Mouse (Mus musculus) lung, embryonic 14.5 days (tissue): ENCODE measurements around the gene Sergef. TPM values are rescaled to one million over a fixed set of nuclear protein-coding genes. Genes with fewer than 3 reads are reported as not detected.

ENCODE experiments used
- ATAC-seq: fragments of 200-750 bp; cut with Nextera tagmentation; 2 replicates; pipeline ENCODE4 v1.8.0; 2017; ENCODE audit warnings: mild to moderate bottlenecking, moderate TSS enrichment, moderate library complexity; ENCODE audit not compliant: insufficient read depth
- DNase-seq: peaks from one replicate; pipeline ENCODE4 v3.0.0-alpha.2; 2015
- H3K27ac ChIP-seq: fragments of 300-500 bp; sonication (generic); 2 replicates; pipeline ENCODE4 v1.5.1; 2014; ENCODE audit warnings: low read depth, mild to moderate bottlenecking, moderate library complexity
- H3K27me3 ChIP-seq: fragments of 300-500 bp; sonication (generic); 2 replicates; pipeline ENCODE4 v1.6.1; 2014; ENCODE audit warnings: low read length, control low read depth; ENCODE audit not compliant: insufficient read depth
- H3K36me3 ChIP-seq: fragments of 300-500 bp; sonication (generic); 2 replicates; pipeline ENCODE4 v1.6.1; 2014; ENCODE audit warnings: control low read depth; ENCODE audit not compliant: insufficient read depth
- H3K4me1 ChIP-seq: fragments of 300-500 bp; sonication (generic); 2 replicates; pipeline ENCODE4 v1.6.1; 2014; ENCODE audit warnings: antibody characterized with exemption, control low read depth; ENCODE audit not compliant: insufficient read depth
- H3K4me2 ChIP-seq: fragments of 300-500 bp; sonication (generic); 2 replicates; pipeline ENCODE4 v1.6.1; 2014; ENCODE audit warnings: mild to moderate bottlenecking
- H3K4me3 ChIP-seq: fragments of 300-500 bp; sonication (generic); 2 replicates; pipeline ENCODE4 v1.5.1; 2014; ENCODE audit warnings: low read depth, low read length
- H3K9ac ChIP-seq: fragments of 300-500 bp; sonication (generic); 2 replicates; pipeline ENCODE4 v1.6.1; 2014
- H3K9me3 ChIP-seq: fragments of 300-500 bp; sonication (generic); 2 replicates; pipeline ENCODE4 v1.6.1; 2016; ENCODE audit warnings: low read depth, low read length, control low read depth
- CTCF ChIP-seq: IDR thresholded peaks from 2 replicates; pipeline ENCODE4 v1.5.1; 2016; ENCODE audit warnings: antibody characterized with exemption, low read depth
- WGBS: fragments of 180-500 bp; shearing (Covaris S2); extraction: QIAGEN DNeasy Blood & Tissue Kit; methylation state at CpG from one replicate; pipeline ENCODE4 v1.1.7; 2014; 5-methylcytosine and 5-hydroxymethylcytosine counted together
- polyA plus RNA-seq: library from polyadenylated mRNA; unstranded; fragments of >200 nt; fragmentation: Nextera tagmentation; extraction: Ambion mirVana; gene quantifications from 2 replicates; pipeline ENCODE4 v1.2.1, GENCODE M21; 2014

The Sergef gene
- polyA plus RNA-seq, 1 experiment from 2014 or later, result 12.7 TPM

GRCm38 (mm10) chr7:46554003-46554402 is 85.6 kb downstream of the Sergef start:
- Histone ChIP-seq H3K36me3 (no peaks in the 10 kb centered on the region), H3K27ac (peak overlapping the region; percentile 18; the same call in 1 of the 2 replicates), H3K27me3 (no peaks in the 10 kb centered on the region), H3K4me1 (peaks cover 18% of the 10 kb centered on the region), H3K4me2 (0 out of 2 replicates have a peak overlapping the region, but pooled peaks have one; percentile 22), H3K4me3 (no peak overlapping the region), H3K9me3 (no peaks in the 10 kb centered on the region), H3K9ac (no peak overlapping the region; the same call in 1 of the 2 replicates)
- 13% methylated on average over 7 of the region's 7 CpGs for WGBS
- peak; percentile 72 for DNase-seq
- ATAC-seq, result peak; percentile 60
- no peak for TF ChIP-seq CTCF

- Histone ChIP-seq H3K4me1 (peaks cover 23% of the 10 kb centered on the region), H3K27me3 (no peaks in the 10 kb centered on the region), H3K9me3 (no peaks in the 10 kb centered on the region), H3K9ac (no peak overlapping the region), H3K4me2 (no peak overlapping the region), H3K4me3 (no peak overlapping the region), H3K36me3 (no peaks in the 10 kb centered on the region), H3K27ac (no peak overlapping the region)
- DNase-seq, result peak; percentile 71
- 52% methylated on average over 20 of the region's 20 CpGs for WGBS
- no peak for TF ChIP-seq CTCF
- peak; percentile 54 for ATAC-seq
Observed at GRCm38 (mm10) chr7:46551935-46552752, 87.5 kb downstream of the Sergef start.

GRCm38 (mm10) chr7:46551173-46551572 is 88.4 kb downstream of the Sergef start:
- H3K4me3 ChIP-seq, result no peak overlapping the region
- H3K36me3 ChIP-seq, result no peaks in the 10 kb centered on the region
- no peak overlapping the region for H3K4me2 ChIP-seq
- 83% methylated on average over 7 of the region's 7 CpGs for WGBS
- no peaks in the 10 kb centered on the region for H3K27me3 ChIP-seq
- ATAC-seq (no peak), DNase-seq (no peak)
- no peak overlapping the region for H3K9ac ChIP-seq
- no peaks in the 10 kb centered on the region for H3K9me3 ChIP-seq
- H3K27ac ChIP-seq, result no peak overlapping the region
- H3K4me1 ChIP-seq, result peaks cover 23% of the 10 kb centered on the region
- no peak for TF ChIP-seq CTCF

- WGBS, result 36% methylated on average over 3 of the region's 3 CpGs
- H3K9ac ChIP-seq, result no peak overlapping the region
- TF ChIP-seq CTCF, result no peak
- ATAC-seq (peak; percentile 55), DNase-seq (peak; percentile 69)
- no peaks in the 10 kb centered on the region for H3K27me3 ChIP-seq
- no peak overlapping the region for H3K4me2 ChIP-seq
- H3K36me3 ChIP-seq, result no peaks in the 10 kb centered on the region
- no peak overlapping the region for H3K4me3 ChIP-seq
- no peaks in the 10 kb centered on the region for H3K9me3 ChIP-seq
- 0 out of 2 replicates have a peak, but pooled peaks cover 9% of the 10 kb centered on the region for H3K4me1 ChIP-seq
- H3K27ac ChIP-seq, result no peak overlapping the region
Observed at GRCm38 (mm10) chr7:46548124-46548523, 91.5 kb downstream of the Sergef start.

- Histone ChIP-seq H3K36me3 (no peaks in the 10 kb centered on the region), H3K9me3 (no peaks in the 10 kb centered on the region), H3K27ac (no peak overlapping the region), H3K9ac (no peak overlapping the region), H3K4me1 (0 out of 2 replicates have a peak, but pooled peaks cover 5% of the 10 kb centered on the region), H3K27me3 (no peaks in the 10 kb centered on the region), H3K4me3 (no peak overlapping the region), H3K4me2 (no peak overlapping the region)
- DNase-seq (peak; percentile 53), ATAC-seq (0 out of 2 replicates have a peak, but pooled peaks have one; percentile 13)
- no peak for TF ChIP-seq CTCF
- WGBS, result 70% methylated on average over 3 of the region's 3 CpGs
Observed at GRCm38 (mm10) chr7:46547642-46548041, 92.0 kb downstream of the Sergef start.

- H3K27ac ChIP-seq, result no peak overlapping the region
- 18% methylated on average over 4 of the region's 4 CpGs for WGBS
- no peaks in the 10 kb centered on the region for H3K9me3 ChIP-seq
- ATAC-seq (no peak), DNase-seq (peak; percentile 24)
- H3K36me3 ChIP-seq, result no peaks in the 10 kb centered on the region
- H3K4me1 ChIP-seq, result 0 out of 2 replicates have a peak, but pooled peaks cover 5% of the 10 kb centered on the region
- no peak overlapping the region for H3K4me2 ChIP-seq
- no peak overlapping the region for H3K9ac ChIP-seq
- no peak for TF ChIP-seq CTCF
- no peaks in the 10 kb centered on the region for H3K27me3 ChIP-seq
- no peak overlapping the region for H3K4me3 ChIP-seq
Observed at GRCm38 (mm10) chr7:46546539-46546938, 93.1 kb downstream of the Sergef start.

GRCm38 (mm10) chr7:46544195-46544641 is 95.4 kb downstream of the Sergef start:
- DNase-seq, result no peak
- no peaks in the 10 kb centered on the region for H3K9me3 ChIP-seq
- no peak for ATAC-seq
- H3K36me3 ChIP-seq, result no peaks in the 10 kb centered on the region
- H3K9ac ChIP-seq, result no peak overlapping the region
- H3K4me1 ChIP-seq, result 0 out of 2 replicates have a peak, but pooled peaks cover 5% of the 10 kb centered on the region
- no peak overlapping the region for H3K4me2 ChIP-seq
- no peak for TF ChIP-seq CTCF
- no peak overlapping the region for H3K27ac ChIP-seq
- no peaks in the 10 kb centered on the region for H3K27me3 ChIP-seq
- WGBS, result 66% methylated on average over 12 of the region's 12 CpGs
- no peak overlapping the region for H3K4me3 ChIP-seq
